ENCODE assay signal across 8 mouse cellular contexts in the genomic region with DNA sequence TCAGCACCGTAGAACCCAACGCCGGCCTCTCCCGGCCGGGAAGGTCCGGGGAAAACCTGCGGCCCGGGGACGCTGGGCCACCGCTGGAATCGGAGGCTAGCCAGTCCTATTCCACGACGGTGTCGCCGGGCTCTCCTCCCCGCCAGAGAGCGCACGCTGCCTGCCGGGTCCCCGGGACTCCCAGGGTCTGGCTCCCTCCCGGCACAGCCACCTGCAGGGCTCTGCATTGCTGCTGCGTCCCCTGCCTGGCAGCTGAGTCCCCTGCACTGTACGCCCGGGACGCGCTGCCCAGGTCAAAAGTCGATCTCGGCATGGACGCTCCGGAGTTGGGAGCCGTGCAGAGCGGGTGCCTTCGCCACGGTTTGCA.
DNase-seq lines count a peak whose midpoint lies in the region; ATAC-seq lines count a peak whose summit lies in the region.

No protein-coding gene starts in this region.

- H3K4me2 ChIP-seq in liver, embryonic 11.5 days = peak overlapping the region; percentile 81
- H3K4me2 ChIP-seq in midbrain, embryonic 16.5 days (ENCODE audit: low read length) = peak overlapping the region; percentile 96

- H3K27ac ChIP-seq in liver, embryonic 11.5 days (ENCODE audit: low read depth, low read length) = peak overlapping the region; percentile 46; the same call in 1 of the 2 replicates
- peak overlapping the region; percentile 78 for H3K27ac ChIP-seq in midbrain, embryonic 16.5 days (ENCODE audit: low read length)

- H3K4me3 ChIP-seq in liver, embryonic 11.5 days (ENCODE audit: low read depth, low read length) = peak overlapping the region; percentile 79
- H3K4me3 ChIP-seq in midbrain, embryonic 16.5 days (ENCODE audit: low read depth, low read length) = peak overlapping the region; percentile 83

- no peaks in the 10 kb centered on the region for H3K36me3 ChIP-seq in liver, embryonic 11.5 days (ENCODE audit: control insufficient read depth, insufficient read depth, low read length)
- H3K36me3 ChIP-seq in midbrain, embryonic 16.5 days (ENCODE audit: control insufficient read depth, insufficient read depth, low read length) = no peaks in the 10 kb centered on the region

- peak; percentile 84 for ATAC-seq in liver, embryonic 11.5 days (replicated peaks; ENCODE audit: low FRiP score)
- ATAC-seq in midbrain, embryonic 16.5 days = peak; percentile 90

- 0 out of 2 replicates have a peak, but pooled peaks cover 6% of the 10 kb centered on the region for H3K4me1 ChIP-seq in liver, embryonic 11.5 days (replicated peaks; ENCODE audit: control insufficient read depth, insufficient read depth, low read length)
- H3K4me1 ChIP-seq in midbrain, embryonic 16.5 days (ENCODE audit: control insufficient read depth, insufficient read depth, low read length) = peaks cover 26% of the 10 kb centered on the region

- WGBS in liver, embryonic 11.5 days = under 1% methylated on average over 33 of the region's 34 CpGs
- under 1% methylated on average over 31 of the region's 34 CpGs for WGBS in midbrain, embryonic 16.5 days

- no peaks in the 10 kb centered on the region for H3K9me3 ChIP-seq in liver, embryonic 11.5 days (ENCODE audit: control insufficient read depth, low read length)
- H3K9me3 ChIP-seq in midbrain, embryonic 16.5 days (replicated peaks; ENCODE audit: control insufficient read depth, low read length, poor library complexity, severe bottlenecking) = no peaks in the 10 kb centered on the region

- peak; percentile 72 for DNase-seq in layer of hippocampus, adult 11-12 months (ENCODE audit: low spot score)
- no peak for DNase-seq in layer of hippocampus, postnatal 10 days (ENCODE audit: low spot score in 2 of 2)
- peak; percentile 82 for DNase-seq in embryo, embryonic 9.5 days (ENCODE audit: extremely low spot score)
- peak; percentile 69 to 75 for DNase-seq in heart, adult 9 months (ENCODE audit: low spot score in 2 of 2)
- DNase-seq in kidney, adult 8-10 months = peak; percentile 72 to 74
- no peak for DNase-seq in liver, embryonic 11.5 days (ENCODE audit: low spot score)
- DNase-seq in spleen, postnatal 14 days (ENCODE audit: low spot score in 2 of 2) = peak; percentile 13 to 20

- H3K27me3 ChIP-seq in liver, embryonic 11.5 days (replicated peaks; ENCODE audit: control insufficient read depth, insufficient read depth, low read length) = peaks cover 24% of the 10 kb centered on the region
- H3K27me3 ChIP-seq in midbrain, embryonic 16.5 days (ENCODE audit: control insufficient read depth, insufficient read depth, low read depth, low read length) = peaks cover 3% of the 10 kb centered on the region; the same call in 1 of the 2 replicates

- peak overlapping the region; percentile 70 for H3K9ac ChIP-seq in liver, embryonic 11.5 days (ENCODE audit: low read depth, low read length)
- peak overlapping the region; percentile 73 for H3K9ac ChIP-seq in midbrain, embryonic 16.5 days (ENCODE audit: low read depth, low read length)

Comparison
In these comparisons a context has a peak if more than half of its experiments do, and no peak if none do; other contexts are left out.
1. DNase-seq: peak in layer of hippocampus, adult 11-12 months (single experiment), embryo, embryonic 9.5 days (single experiment), heart, adult 9 months (2 of 2), kidney, adult 8-10 months (2 of 2) and spleen, postnatal 14 days (2 of 2); none in layer of hippocampus, postnatal 10 days (0 of 2) and liver, embryonic 11.5 days (single experiment).